Mouse (Mus musculus) MEL (cell line): ENCODE data around the gene Slc30a6. TPM values are rescaled to one million over a fixed set of nuclear protein-coding genes. Genes with fewer than 3 reads are reported as not detected.

ENCODE experiments used
- DNase-seq: peaks from one replicate; pipeline ENCODE4 v3.0.0; 2011; ENCODE audit warnings: low read depth, low spot score
- H3K27ac ChIP-seq: 2 replicates; pipeline ENCODE4 v1.5.1; 2012; ENCODE audit warnings: low read depth, mild to moderate bottlenecking, control low read depth, low read length, moderate library complexity; ENCODE audit not compliant: control insufficient read depth
- H3K27me3 ChIP-seq, 2 experiments: fragments of 150-350 bp in 1 of 2; sonication (generic) in 1 of 2; 2 replicates each; pipeline ENCODE4 v1.6.1; 2012; ENCODE audit warnings: low read length in 2 of 2, mild to moderate bottlenecking in 2 of 2, improper control_type of control experiment in 1 of 2, moderate library complexity in 1 of 2; ENCODE audit not compliant: insufficient read depth in 2 of 2, control insufficient read depth in 1 of 2
- H3K36me3 ChIP-seq, 2 experiments: 2 replicates each; pipeline ENCODE4 v1.6.1; 2012 to 2014; ENCODE audit warnings: low read length in 2 of 2, improper control_type of control experiment in 1 of 2, inconsistent platforms in 1 of 2, mild to moderate bottlenecking in 1 of 2; ENCODE audit not compliant: insufficient read depth in 2 of 2, control insufficient read depth in 1 of 2
- H3K4me1 ChIP-seq, 2 experiments: fragments of 150-350 bp in 1 of 2; sonication (generic) in 1 of 2; 2 replicates each; pipeline ENCODE4 v1.6.1; 2012; ENCODE audit warnings: low read length in 2 of 2, improper control_type of control experiment in 1 of 2, mild to moderate bottlenecking in 1 of 2; ENCODE audit not compliant: insufficient read depth in 2 of 2, control insufficient read depth in 1 of 2
- H3K4me3 ChIP-seq, 2 experiments: fragments of 150-350 bp in 1 of 2; sonication (generic) in 1 of 2; 2 replicates each; pipeline ENCODE4 v1.5.1; 2012; ENCODE audit warnings: low read depth in 2 of 2, low read length in 2 of 2, mild to moderate bottlenecking in 2 of 2, moderate library complexity in 2 of 2, control low read depth in 1 of 2, improper control_type of control experiment in 1 of 2; ENCODE audit not compliant: control insufficient read depth in 1 of 2, insufficient read depth in 1 of 2
- H3K79me2 ChIP-seq: 2 replicates; pipeline ENCODE4 v1.6.1; 2012; ENCODE audit warnings: mild to moderate bottlenecking, low read length, moderate library complexity; ENCODE audit not compliant: control insufficient read depth, poor library complexity, insufficient read depth
- H3K9ac ChIP-seq: 2 replicates; pipeline ENCODE4 v1.6.1; 2012; ENCODE audit warnings: low read depth, mild to moderate bottlenecking, control low read depth, low read length, moderate library complexity; ENCODE audit not compliant: control insufficient read depth, poor library complexity, severe bottlenecking
- H3K9me3 ChIP-seq: fragments of 150-350 bp; sonication (generic); replicated peaks from 2 replicates; pipeline ENCODE4 v1.6.1; 2012; ENCODE audit warnings: mild to moderate bottlenecking, low read length, improper control_type of control experiment, moderate library complexity; ENCODE audit not compliant: insufficient read depth
- CHD1 ChIP-seq: IDR thresholded peaks from 2 replicates; pipeline ENCODE4 v1.6.1; 2012; ENCODE audit warnings: low read depth, mild to moderate bottlenecking, inconsistent platforms, low read length, improper control_type of control experiment
- E2F4 ChIP-seq: IDR thresholded peaks from 2 replicates; pipeline ENCODE4 v1.6.1; 2011; ENCODE audit warnings: low read depth, low read length, improper control_type of control experiment, borderline replicate concordance
- EP300 ChIP-seq, 2 experiments: IDR thresholded peaks; 2 replicates each; pipeline ENCODE4 v1.6.1; 2011; ENCODE audit warnings: improper control_type of control experiment in 2 of 2, low read length in 2 of 2, low read depth in 1 of 2, mild to moderate bottlenecking in 1 of 2
- GABPA ChIP-seq: IDR thresholded peaks from 2 replicates; pipeline ENCODE4 v1.6.1; 2012; ENCODE audit warnings: low read depth, mild to moderate bottlenecking, inconsistent platforms, low read length, improper control_type of control experiment, moderate library complexity
- GATA1 ChIP-seq: IDR thresholded peaks from 2 replicates; pipeline ENCODE4 v1.6.1; 2011; ENCODE audit warnings: low read depth, low read length, improper control_type of control experiment
- HCFC1 ChIP-seq: IDR thresholded peaks from 2 replicates; pipeline ENCODE4 v1.6.1; 2012; ENCODE audit warnings: low read depth, mild to moderate bottlenecking, inconsistent platforms, low read length, improper control_type of control experiment, moderate library complexity
- MAFK ChIP-seq: IDR thresholded peaks from 2 replicates; pipeline ENCODE4 v1.6.1; 2011; ENCODE audit warnings: low read depth, mild to moderate bottlenecking, low read length, improper control_type of control experiment, borderline replicate concordance
- MAX ChIP-seq: IDR thresholded peaks from 2 replicates; pipeline ENCODE4 v1.6.1; 2011; ENCODE audit warnings: low read length, improper control_type of control experiment
- MXI1 ChIP-seq: IDR thresholded peaks from 2 replicates; pipeline ENCODE4 v1.6.1; 2011; ENCODE audit warnings: mild to moderate bottlenecking, low read depth, low read length, improper control_type of control experiment
- MYC ChIP-seq: IDR thresholded peaks from 2 replicates; pipeline ENCODE4 v1.6.1; 2011; ENCODE audit warnings: low read depth, mild to moderate bottlenecking, low read length, improper control_type of control experiment, moderate library complexity
- POLR2A ChIP-seq, 2 experiments: IDR thresholded peaks; 2 replicates each; pipeline ENCODE4 v1.6.1; 2011 to 2012; ENCODE audit warnings: low read length in 2 of 2, mild to moderate bottlenecking in 2 of 2, control low read depth in 1 of 2, improper control_type of control experiment in 1 of 2, low read depth in 1 of 2, moderate library complexity in 1 of 2; ENCODE audit not compliant: control insufficient read depth in 1 of 2, insufficient read depth in 1 of 2, poor library complexity in 1 of 2
- POLR2AphosphoS5 ChIP-seq: IDR thresholded peaks from 2 replicates; pipeline ENCODE4 v1.6.1; 2012; ENCODE audit warnings: low read depth, borderline replicate concordance, mild to moderate bottlenecking, inconsistent platforms, low read length, moderate library complexity, mixed read lengths
- RCOR1 ChIP-seq: IDR thresholded peaks from 2 replicates; pipeline ENCODE4 v1.6.1; 2012; ENCODE audit warnings: low read depth, mild to moderate bottlenecking, inconsistent platforms, low read length, improper control_type of control experiment
- TAL1 ChIP-seq: IDR thresholded peaks from 2 replicates; pipeline ENCODE4 v1.6.1; 2012; ENCODE audit warnings: mild to moderate bottlenecking, inconsistent platforms, low read length, moderate library complexity, mixed read lengths
- TBP ChIP-seq: IDR thresholded peaks from 2 replicates; pipeline ENCODE4 v1.8.0; 2011; ENCODE audit warnings: low read depth, low read length, improper control_type of control experiment
- TCF12 ChIP-seq: IDR thresholded peaks from 2 replicates; pipeline ENCODE4 v1.6.1; 2014; ENCODE audit warnings: low read depth, mild to moderate bottlenecking, inconsistent platforms, low read length, improper control_type of control experiment, moderate library complexity
- UBTF ChIP-seq: IDR thresholded peaks from 2 replicates; pipeline ENCODE4 v1.6.1; 2012; ENCODE audit warnings: low read depth, mild to moderate bottlenecking, inconsistent platforms, low read length, improper control_type of control experiment, moderate library complexity, borderline replicate concordance; ENCODE audit not compliant: insufficient read depth
- USF2 ChIP-seq, 2 experiments: IDR thresholded peaks; 2 replicates each; pipeline ENCODE4 v1.6.1; 2011 to 2012; ENCODE audit warnings: improper control_type of control experiment in 2 of 2, low read length in 2 of 2, borderline replicate concordance in 1 of 2, inconsistent platforms in 1 of 2, low read depth in 1 of 2, mild to moderate bottlenecking in 1 of 2; ENCODE audit not compliant: insufficient read depth in 1 of 2
- ZKSCAN1 ChIP-seq: IDR thresholded peaks from 2 replicates; pipeline ENCODE4 v1.6.1; 2012; ENCODE audit warnings: low read depth, mild to moderate bottlenecking, inconsistent platforms, low read length, improper control_type of control experiment, moderate library complexity
- ZMIZ1 ChIP-seq: IDR thresholded peaks from 2 replicates; pipeline ENCODE4 v1.6.1; 2012; ENCODE audit warnings: low read depth, mild to moderate bottlenecking, inconsistent platforms, low read length, improper control_type of control experiment, moderate library complexity
- ZNF384 ChIP-seq: IDR thresholded peaks from 2 replicates; pipeline ENCODE4 v1.6.1; 2012; ENCODE audit warnings: low read depth, mild to moderate bottlenecking, inconsistent platforms, low read length, improper control_type of control experiment
- polyA plus RNA-seq, 2 experiments: library from polyadenylated mRNA; stranded (reverse) in 1 of 2; unstranded in 1 of 2; fragments of >175 nt in 1 of 2; fragments of >200 nt in 1 of 2; gene quantifications; 2 replicates each; pipeline versions ENCODE4 v1.2.1 to v1.2.4; 2012; ENCODE audit warnings: low replicate concordance in 2 of 2, low read depth in 1 of 2; ENCODE audit not compliant: insufficient read length in 2 of 2, insufficient read depth in 1 of 2, missing spikeins in 1 of 2
- total RNA-seq: library from RNA; depleted of rRNA; stranded (reverse); fragments of 300-350 nt; gene quantifications from 2 replicates; pipeline ENCODE4 v1.2.3, GENCODE M21; 2012

Gene Slc30a6
- total and polyA plus RNA-seq, 3 experiments = 15.5 to 19.4 TPM; not detected in 1

GRCm38 (mm10) chr17:74440486-74440885 is 45.1 kb downstream of the Slc30a6 start:
- Histone ChIP-seq H3K27ac (no peak overlapping the region), H3K4me1 (peaks cover 0 to 6% of the 10 kb centered on the region in 2 experiments; a peak in 2 of 4 replicates), H3K9me3 (no peaks in the 10 kb centered on the region), H3K36me3 (peaks cover 0 to 6% of the 10 kb centered on the region in 2 experiments; a peak in 2 of 4 replicates), H3K79me2 (no peaks in the 10 kb centered on the region), H3K9ac (no peak overlapping the region), H3K4me3 (no peak overlapping the region), H3K27me3 (no peaks in the 10 kb centered on the region)
- DNase-seq = peak; percentile 74
- peak; percentile 81 for TF ChIP-seq TBP
- TF ChIP-seq MYC = no peak

DNA sequence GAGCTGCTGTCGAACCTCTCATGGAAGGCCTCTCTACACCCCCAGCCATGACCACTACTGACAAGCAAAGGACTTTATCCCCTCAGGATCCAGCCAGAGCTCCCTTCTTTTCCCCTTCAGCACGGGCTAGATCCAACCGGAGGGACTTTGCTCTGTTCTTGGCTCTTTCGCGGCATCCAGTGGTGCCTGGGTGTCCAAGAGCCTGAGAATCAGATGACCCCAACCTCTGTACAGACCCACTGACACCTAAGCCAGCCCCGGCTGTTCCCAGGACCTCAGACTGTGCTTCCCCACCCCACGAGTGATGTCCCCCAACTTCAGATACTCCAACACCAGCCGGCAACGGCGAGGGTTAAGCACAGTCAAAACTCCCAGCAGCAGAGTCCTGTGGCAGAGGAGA is 54.4 kb downstream of the Slc30a6 start:
- H3K27ac ChIP-seq = no peak overlapping the region

DNA sequence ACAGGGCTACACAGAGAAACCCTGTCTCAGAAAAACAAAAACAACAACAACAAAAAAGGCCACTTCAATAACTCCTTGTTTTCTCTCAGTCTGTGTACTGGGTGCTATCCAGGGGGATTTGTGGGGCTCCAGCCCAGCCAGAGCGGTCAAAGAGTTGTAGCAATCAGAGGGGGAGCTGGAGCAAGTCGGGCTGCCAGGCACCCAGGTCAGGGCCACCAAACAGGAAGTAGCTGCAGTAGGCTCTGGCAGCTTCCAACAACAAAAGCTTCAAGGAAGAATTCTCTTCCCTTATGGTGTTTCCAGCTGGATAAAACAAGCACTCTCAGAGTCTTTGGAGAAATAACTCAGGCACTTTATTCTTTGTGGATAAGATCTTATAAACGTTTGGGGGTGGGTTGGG is 58.5 kb downstream of the Slc30a6 start:
- no peak overlapping the region for H3K27ac ChIP-seq

More for the DNA sequence above, 54.4 kb downstream of the Slc30a6 start:
- no peaks in the 10 kb centered on the region for H3K4me1 ChIP-seq
- H3K4me3 ChIP-seq = no peak overlapping the region
- DNase-seq = no peak
- H3K79me2 ChIP-seq = no peaks in the 10 kb centered on the region
- no peaks in the 10 kb centered on the region for H3K36me3 ChIP-seq
- no peaks in the 10 kb centered on the region for H3K27me3 ChIP-seq
- no peak overlapping the region for H3K9ac ChIP-seq
- TF ChIP-seq E2F4 = no peak
- no peak for TF ChIP-seq HCFC1
- no peak for TF ChIP-seq MAX
- no peak for TF ChIP-seq POLR2A (IDR thresholded peaks at IDR 0.05; ENCODE audit: control insufficient read depth in 1 of 2, insufficient read depth in 1 of 2, low read depth in 1 of 2, low read length in 2 of 2, poor library complexity in 1 of 2)
- TF ChIP-seq ZMIZ1 = no peak
- TF ChIP-seq MYC = no peak
- H3K9me3 ChIP-seq = no peaks in the 10 kb centered on the region

DNA sequence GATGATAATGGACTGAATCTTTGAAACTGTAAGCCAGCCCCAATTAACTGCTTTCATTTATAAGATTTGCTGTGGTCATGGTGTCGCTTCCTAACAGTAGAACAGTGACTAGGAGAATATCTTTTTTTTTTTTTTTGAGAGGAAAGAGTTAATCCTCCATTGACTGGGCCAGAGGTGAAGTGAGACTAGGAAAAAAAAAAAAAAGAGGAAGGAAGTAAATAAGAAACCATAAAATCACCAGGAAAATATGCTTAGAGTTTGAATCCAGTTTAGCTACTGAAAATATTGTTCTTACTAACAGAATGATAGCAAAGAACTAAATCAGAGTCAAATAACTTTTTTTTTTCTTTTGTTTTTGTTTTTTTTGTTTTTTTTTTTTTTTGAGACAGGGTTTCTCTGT is 59.3 kb downstream of the Slc30a6 start:
- Histone ChIP-seq H3K9me3 (no peaks in the 10 kb centered on the region), H3K4me3 (no peak overlapping the region), H3K36me3 (peaks cover 0 to 10% of the 10 kb centered on the region in 2 experiments; a peak in 2 of 4 replicates), H3K27ac (no peak overlapping the region), H3K9ac (no peak overlapping the region), H3K79me2 (no peaks in the 10 kb centered on the region)
- peak; percentile 20 for DNase-seq
- no peak for TF ChIP-seq UBTF
- peak; percentile 17 to 21; a peak in 2 of 4 replicates for TF ChIP-seq EP300 (IDR thresholded peaks at IDR 0.05; ENCODE audit: low read depth in 1 of 2, low read length in 2 of 2)
- TF ChIP-seq ZKSCAN1 = no peak
- TF ChIP-seq RCOR1 = no peak
- TF ChIP-seq MXI1 = no peak
- TF ChIP-seq ZNF384 = peak; percentile 85
- TF ChIP-seq USF2 (IDR thresholded peaks at IDR 0.05; ENCODE audit: borderline replicate concordance in 1 of 2, insufficient read depth in 1 of 2, low read depth in 1 of 2, low read length in 2 of 2) = no peak
- TF ChIP-seq TCF12 = no peak
- TF ChIP-seq GABPA = no peak
- no peak for TF ChIP-seq TAL1
- no peak for TF ChIP-seq MAFK
- TF ChIP-seq, all 39 proteins: peak for 2
- peaks cover 0 to 14% of the 10 kb centered on the region in 2 experiments; a peak in 2 of 4 replicates for H3K4me1 ChIP-seq
- H3K27me3 ChIP-seq = no peaks in the 10 kb centered on the region

More for the DNA sequence above, 58.5 kb downstream of the Slc30a6 start:
- H3K9me3 ChIP-seq = no peaks in the 10 kb centered on the region
- H3K4me1 ChIP-seq = peaks cover 0 to 12% of the 10 kb centered on the region in 2 experiments; a peak in 2 of 4 replicates
- no peaks in the 10 kb centered on the region for H3K79me2 ChIP-seq
- H3K9ac ChIP-seq = no peak overlapping the region
- no peak for DNase-seq
- no peaks in the 10 kb centered on the region for H3K27me3 ChIP-seq
- peaks cover 0 to 8% of the 10 kb centered on the region in 2 experiments; a peak in 2 of 4 replicates for H3K36me3 ChIP-seq
- no peak overlapping the region for H3K4me3 ChIP-seq
- no peak for TF ChIP-seq CHD1
- TF ChIP-seq GATA1 = no peak
- no peak for TF ChIP-seq USF2 (IDR thresholded peaks at IDR 0.05; ENCODE audit: borderline replicate concordance in 1 of 2, insufficient read depth in 1 of 2, low read depth in 1 of 2, low read length in 2 of 2)
- no peak for TF ChIP-seq POLR2AphosphoS5
- no peak for TF ChIP-seq TBP
